Mouse (Mus musculus): Measurements from ENCODE around the gene Sept11. TPM values are rescaled to one million over a fixed set of nuclear protein-coding genes. Genes with fewer than 3 reads are reported as not detected.

The Sept11 gene
- polyA plus RNA-seq, 1 experiment from 2014 or later: 175 TPM

- no peaks in the 10 kb centered on the region for H3K9me3 ChIP-seq (ENCODE audit: control insufficient read depth, low read length)
- WGBS: 67% methylated on average over 8 of the region's 8 CpGs
These were observed 24.4 kb downstream of the Sept11 start for GRCm38 (mm10) chr5:93117648-93118047.

GRCm38 (mm10) chr5:93121660-93122059, 28.4 kb downstream of the Sept11 start:
- ATAC-seq: no peak
- H3K4me3 ChIP-seq (replicated peaks; ENCODE audit: low read length): no peak overlapping the region
- H3K36me3 ChIP-seq (ENCODE audit: control insufficient read depth, insufficient read depth): no peaks in the 10 kb centered on the region
- H3K4me1 ChIP-seq (replicated peaks; ENCODE audit: control insufficient read depth, insufficient read depth, low read length): peaks cover 16% of the 10 kb centered on the region
- WGBS: 86% methylated on average over 8 of the region's 8 CpGs
- no peaks in the 10 kb centered on the region for H3K27me3 ChIP-seq (replicated peaks; ENCODE audit: control insufficient read depth, insufficient read depth, low read length)
- H3K4me2 ChIP-seq (ENCODE audit: low read length): no peak overlapping the region
- no peak overlapping the region for H3K9ac ChIP-seq (replicated peaks; ENCODE audit: low read depth, low read length)
- no peaks in the 10 kb centered on the region for H3K9me3 ChIP-seq (ENCODE audit: control insufficient read depth, low read length)
- H3K27ac ChIP-seq (ENCODE audit: low read length): no peak overlapping the region

More at GRCm38 (mm10) chr5:93117648-93118047, 24.4 kb downstream of the Sept11 start:
- Histone ChIP-seq H3K4me2 (ENCODE audit: low read length) (no peak overlapping the region), H3K4me1 (replicated peaks; ENCODE audit: control insufficient read depth, insufficient read depth, low read length) (peaks cover 15% of the 10 kb centered on the region), H3K4me3 (replicated peaks; ENCODE audit: low read length) (no peak overlapping the region), H3K27me3 (replicated peaks; ENCODE audit: control insufficient read depth, insufficient read depth, low read length) (no peaks in the 10 kb centered on the region), H3K9ac (replicated peaks; ENCODE audit: low read depth, low read length) (no peak overlapping the region), H3K36me3 (ENCODE audit: control insufficient read depth, insufficient read depth) (no peaks in the 10 kb centered on the region), H3K27ac (ENCODE audit: low read length) (no peak overlapping the region)
- ATAC-seq: no peak

- H3K9ac ChIP-seq (replicated peaks; ENCODE audit: low read depth, low read length): no peak overlapping the region
- peak overlapping the region; percentile 17; the same call in 1 of the 2 replicates for H3K27ac ChIP-seq (ENCODE audit: low read length)
- H3K4me1 ChIP-seq (replicated peaks; ENCODE audit: control insufficient read depth, insufficient read depth, low read length): peaks cover 31% of the 10 kb centered on the region
- no peaks in the 10 kb centered on the region for H3K27me3 ChIP-seq (replicated peaks; ENCODE audit: control insufficient read depth, insufficient read depth, low read length)
- no peak for ATAC-seq
- no peaks in the 10 kb centered on the region for H3K36me3 ChIP-seq (ENCODE audit: control insufficient read depth, insufficient read depth)
- 54% methylated on average over 9 of the region's 9 CpGs for WGBS
- no peak overlapping the region for H3K4me3 ChIP-seq (replicated peaks; ENCODE audit: low read length)
- no peaks in the 10 kb centered on the region for H3K9me3 ChIP-seq (ENCODE audit: control insufficient read depth, low read length)
- H3K4me2 ChIP-seq (ENCODE audit: low read length): no peak overlapping the region
These were observed 31.0 kb downstream of the Sept11 start for GRCm38 (mm10) chr5:93124031-93124826.

DNA sequence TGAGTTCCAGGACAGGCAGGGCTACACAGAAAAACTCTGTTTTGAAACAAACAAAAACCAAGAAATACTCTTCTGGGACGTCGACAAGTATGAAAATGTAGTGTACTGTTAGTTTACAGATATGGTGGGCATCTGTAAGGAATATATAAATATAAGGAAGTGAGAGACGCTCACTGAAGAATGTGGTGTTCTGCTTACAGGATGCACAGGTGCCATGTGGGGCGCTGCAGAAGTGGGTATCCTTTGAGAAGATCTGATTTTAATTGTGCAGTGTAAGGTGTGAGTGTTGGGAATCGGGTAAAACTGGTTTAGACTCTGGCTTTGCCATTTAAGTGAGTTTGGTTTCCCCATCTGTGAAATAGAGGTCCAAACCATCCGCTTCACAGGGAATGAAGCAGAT, 32.1 kb downstream of the Sept11 start:
- Histone ChIP-seq H3K9ac (replicated peaks; ENCODE audit: low read depth, low read length) (no peak overlapping the region), H3K9me3 (ENCODE audit: control insufficient read depth, low read length) (no peaks in the 10 kb centered on the region), H3K36me3 (ENCODE audit: control insufficient read depth, insufficient read depth) (no peaks in the 10 kb centered on the region), H3K27me3 (replicated peaks; ENCODE audit: control insufficient read depth, insufficient read depth, low read length) (no peaks in the 10 kb centered on the region), H3K4me3 (replicated peaks; ENCODE audit: low read length) (no peak overlapping the region), H3K27ac (ENCODE audit: low read length) (no peak overlapping the region), H3K4me2 (ENCODE audit: low read length) (no peak overlapping the region), H3K4me1 (replicated peaks; ENCODE audit: control insufficient read depth, insufficient read depth, low read length) (peaks cover 34% of the 10 kb centered on the region)
- no peak for ATAC-seq
- WGBS: 85% methylated on average over 6 of the region's 6 CpGs

- Histone ChIP-seq H3K36me3 (ENCODE audit: control insufficient read depth, insufficient read depth) (no peaks in the 10 kb centered on the region), H3K9me3 (ENCODE audit: control insufficient read depth, low read length) (no peaks in the 10 kb centered on the region), H3K4me2 (ENCODE audit: low read length) (peak overlapping the region; percentile 3; the same call in 1 of the 2 replicates)
These were observed 33.1 kb downstream of the Sept11 start for GRCm38 (mm10) chr5:93126222-93126929.

DNA sequence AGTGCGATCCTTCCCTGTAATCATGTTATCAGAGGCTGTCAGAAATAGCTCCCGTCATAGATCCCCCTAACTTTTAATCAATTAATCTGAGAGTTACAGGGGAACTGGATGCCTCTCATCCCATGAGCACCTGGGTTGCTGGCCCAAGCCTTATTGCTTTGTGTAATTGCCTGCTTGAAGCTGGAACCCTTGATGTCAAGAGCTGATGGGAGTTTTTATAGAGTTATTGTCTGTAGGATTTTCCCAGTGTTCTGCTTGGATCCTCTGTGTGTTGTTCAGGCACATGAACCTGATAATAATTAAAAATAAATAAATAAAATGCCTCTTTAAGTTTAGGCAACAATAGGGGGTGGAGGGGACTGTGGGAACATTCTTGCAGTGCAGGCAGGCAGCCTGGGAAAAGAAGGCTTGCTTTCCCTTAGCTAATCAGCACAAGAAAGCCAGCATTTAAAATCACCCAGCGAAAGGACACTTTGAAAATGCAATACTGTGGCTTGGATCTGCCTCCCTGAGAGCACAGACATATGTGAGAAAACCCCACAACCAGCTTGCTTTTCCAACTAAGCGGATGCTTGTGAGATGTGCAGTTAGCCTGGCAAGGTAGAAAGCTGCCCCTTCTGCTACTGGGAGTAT, 33.8 kb downstream of the Sept11 start:
- peaks cover 46% of the 10 kb centered on the region for H3K4me1 ChIP-seq (replicated peaks; ENCODE audit: control insufficient read depth, insufficient read depth, low read length)
- H3K36me3 ChIP-seq (ENCODE audit: control insufficient read depth, insufficient read depth): no peaks in the 10 kb centered on the region
- no peaks in the 10 kb centered on the region for H3K9me3 ChIP-seq (ENCODE audit: control insufficient read depth, low read length)
- no peaks in the 10 kb centered on the region for H3K27me3 ChIP-seq (replicated peaks; ENCODE audit: control insufficient read depth, insufficient read depth, low read length)
- H3K4me3 ChIP-seq (replicated peaks; ENCODE audit: low read length): no peak overlapping the region
- H3K4me2 ChIP-seq (ENCODE audit: low read length): peak overlapping the region; percentile 3; the same call in 1 of the 2 replicates
- H3K27ac ChIP-seq (ENCODE audit: low read length): peak overlapping the region; percentile 68
- peak; percentile 61 for ATAC-seq
- H3K9ac ChIP-seq (replicated peaks; ENCODE audit: low read depth, low read length): no peak overlapping the region
- WGBS: 8% methylated on average over 4 of the region's 4 CpGs

More at GRCm38 (mm10) chr5:93126222-93126929, 33.1 kb downstream of the Sept11 start:
- Histone ChIP-seq H3K4me1 (replicated peaks; ENCODE audit: control insufficient read depth, insufficient read depth, low read length) (peaks cover 42% of the 10 kb centered on the region), H3K4me3 (replicated peaks; ENCODE audit: low read length) (no peak overlapping the region), H3K27ac (ENCODE audit: low read length) (peak overlapping the region; percentile 68), H3K9ac (replicated peaks; ENCODE audit: low read depth, low read length) (no peak overlapping the region), H3K27me3 (replicated peaks; ENCODE audit: control insufficient read depth, insufficient read depth, low read length) (no peaks in the 10 kb centered on the region)
- peak; percentile 48 for ATAC-seq
- 14% methylated on average over 12 of the region's 12 CpGs for WGBS

DNA sequence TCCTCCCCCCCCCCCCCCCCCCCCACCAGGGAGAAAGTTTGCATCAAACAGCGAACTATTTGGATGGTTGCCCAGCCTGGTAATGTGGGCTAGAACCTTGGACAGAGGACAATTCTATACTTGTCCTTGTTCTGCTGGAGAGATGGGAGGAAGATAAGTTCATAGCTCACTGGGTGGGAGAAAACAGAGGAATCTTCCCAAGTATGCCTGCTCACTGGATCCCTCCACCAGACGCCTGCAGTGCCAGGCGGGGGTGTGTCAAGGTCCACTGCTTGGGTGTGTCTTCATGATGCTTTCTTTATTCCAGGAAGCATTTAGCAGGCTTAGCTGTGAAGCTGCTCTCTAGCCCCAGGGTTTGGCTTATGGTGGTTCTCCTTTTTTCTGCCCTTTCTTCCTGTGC, 34.5 kb downstream of the Sept11 start:
- no peaks in the 10 kb centered on the region for H3K9me3 ChIP-seq (ENCODE audit: control insufficient read depth, low read length)
- no peaks in the 10 kb centered on the region for H3K36me3 ChIP-seq (ENCODE audit: control insufficient read depth, insufficient read depth)
- 4% methylated on average over 3 of the region's 3 CpGs for WGBS
- no peak overlapping the region for H3K9ac ChIP-seq (replicated peaks; ENCODE audit: low read depth, low read length)
- H3K4me2 ChIP-seq (ENCODE audit: low read length): no peak overlapping the region
- H3K4me3 ChIP-seq (replicated peaks; ENCODE audit: low read length): no peak overlapping the region
- H3K27me3 ChIP-seq (replicated peaks; ENCODE audit: control insufficient read depth, insufficient read depth, low read length): no peaks in the 10 kb centered on the region
- H3K27ac ChIP-seq (ENCODE audit: low read length): peak overlapping the region; percentile 68
- peak; percentile 11; the same call in 1 of the 2 replicates for ATAC-seq
- peaks cover 50% of the 10 kb centered on the region for H3K4me1 ChIP-seq (replicated peaks; ENCODE audit: control insufficient read depth, insufficient read depth, low read length)

DNA sequence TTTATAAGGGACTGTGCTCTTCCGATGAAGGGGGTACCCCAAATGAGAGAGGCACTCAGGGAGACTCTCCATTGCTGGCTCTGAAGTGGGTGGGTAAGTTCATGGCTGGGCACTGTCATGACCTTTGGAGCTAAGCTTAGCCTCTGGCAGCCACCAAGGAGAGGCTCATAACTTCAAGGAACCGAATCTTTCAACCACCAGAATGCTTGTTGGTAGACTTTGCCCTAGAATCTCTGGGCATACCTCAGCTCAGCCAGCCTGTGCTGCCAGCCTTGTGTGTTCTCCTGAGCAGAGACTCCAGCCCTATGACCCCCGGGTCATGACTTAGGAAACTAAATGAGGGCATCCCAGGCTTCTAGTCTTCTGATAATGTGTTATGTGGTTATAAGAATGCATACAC, 35.5 kb downstream of the Sept11 start:
- ATAC-seq: no peak
- no peaks in the 10 kb centered on the region for H3K36me3 ChIP-seq (ENCODE audit: control insufficient read depth, insufficient read depth)
- H3K9me3 ChIP-seq (ENCODE audit: control insufficient read depth, low read length): no peaks in the 10 kb centered on the region
- no peak overlapping the region for H3K4me3 ChIP-seq (replicated peaks; ENCODE audit: low read length)
- H3K27ac ChIP-seq (ENCODE audit: low read length): no peak overlapping the region
- H3K9ac ChIP-seq (replicated peaks; ENCODE audit: low read depth, low read length): no peak overlapping the region
- 80% methylated on average over 3 of the region's 3 CpGs for WGBS
- H3K4me2 ChIP-seq (ENCODE audit: low read length): no peak overlapping the region
- H3K4me1 ChIP-seq (replicated peaks; ENCODE audit: control insufficient read depth, insufficient read depth, low read length): peaks cover 59% of the 10 kb centered on the region
- H3K27me3 ChIP-seq (replicated peaks; ENCODE audit: control insufficient read depth, insufficient read depth, low read length): no peaks in the 10 kb centered on the region

DNA sequence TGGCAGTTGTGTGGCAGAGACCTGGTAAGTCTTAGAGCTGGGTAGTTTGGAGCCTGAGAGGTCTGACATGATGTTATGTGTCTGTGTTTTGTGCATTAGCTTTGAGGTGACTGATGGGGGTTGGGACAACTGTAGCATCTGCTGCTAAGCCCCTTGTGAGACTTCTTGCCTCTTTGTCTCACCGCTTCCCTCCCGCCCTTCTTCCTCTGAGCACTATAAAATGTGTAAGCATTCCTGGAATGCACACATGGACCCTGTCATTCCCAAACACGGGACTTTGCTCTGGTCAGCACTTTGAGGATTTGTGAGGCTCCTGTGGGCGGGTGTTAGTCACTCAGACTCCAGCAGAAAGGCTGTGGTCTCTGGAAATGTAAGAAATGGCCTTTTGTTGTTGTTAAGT, 36.7 kb downstream of the Sept11 start:
- no peak overlapping the region for H3K27ac ChIP-seq (ENCODE audit: low read length)
- no peak overlapping the region for H3K4me3 ChIP-seq (replicated peaks; ENCODE audit: low read length)
- no peak for ATAC-seq
- H3K9me3 ChIP-seq (ENCODE audit: control insufficient read depth, low read length): no peaks in the 10 kb centered on the region
- peaks cover 62% of the 10 kb centered on the region for H3K4me1 ChIP-seq (replicated peaks; ENCODE audit: control insufficient read depth, insufficient read depth, low read length)
- no peaks in the 10 kb centered on the region for H3K36me3 ChIP-seq (ENCODE audit: control insufficient read depth, insufficient read depth)
- H3K9ac ChIP-seq (replicated peaks; ENCODE audit: low read depth, low read length): no peak overlapping the region
- WGBS: 25% methylated on average over 4 of the region's 4 CpGs
- H3K4me2 ChIP-seq (ENCODE audit: low read length): no peak overlapping the region
- no peaks in the 10 kb centered on the region for H3K27me3 ChIP-seq (replicated peaks; ENCODE audit: control insufficient read depth, insufficient read depth, low read length)

All from forebrain, embryonic 16.5 days (tissue).